Mouse (Mus musculus): ENCODE measurements around the gene Iscu.

Gene Iscu

DNA sequence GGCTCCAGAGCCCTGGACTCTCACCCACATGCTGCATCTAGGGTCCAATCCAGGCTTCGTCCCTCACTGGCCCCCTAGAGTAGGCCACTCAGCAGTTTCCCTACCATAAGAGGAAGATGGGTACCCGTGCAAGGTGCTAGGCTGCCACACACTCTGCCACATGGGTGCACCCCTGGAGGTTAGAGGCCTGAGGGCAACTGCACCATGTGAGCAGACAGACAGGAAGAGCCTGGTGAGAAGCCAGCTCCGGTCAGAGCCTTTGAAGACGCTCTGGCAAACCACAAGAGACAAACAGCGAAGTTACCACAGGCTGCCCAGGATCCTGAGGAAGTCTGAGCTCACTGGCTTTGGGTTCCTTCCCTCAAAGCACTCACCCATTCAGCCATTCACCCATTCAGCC, 14.4 kb downstream of the Iscu start:
- no peak for DNase-seq (ENCODE audit: low read depth, low spot score)

- DNase-seq (ENCODE audit: low read depth, low spot score), result no peak
These were observed 16.1 kb downstream of the Iscu start for GRCm38 (mm10) chr5:113788645-113789044.

DNA sequence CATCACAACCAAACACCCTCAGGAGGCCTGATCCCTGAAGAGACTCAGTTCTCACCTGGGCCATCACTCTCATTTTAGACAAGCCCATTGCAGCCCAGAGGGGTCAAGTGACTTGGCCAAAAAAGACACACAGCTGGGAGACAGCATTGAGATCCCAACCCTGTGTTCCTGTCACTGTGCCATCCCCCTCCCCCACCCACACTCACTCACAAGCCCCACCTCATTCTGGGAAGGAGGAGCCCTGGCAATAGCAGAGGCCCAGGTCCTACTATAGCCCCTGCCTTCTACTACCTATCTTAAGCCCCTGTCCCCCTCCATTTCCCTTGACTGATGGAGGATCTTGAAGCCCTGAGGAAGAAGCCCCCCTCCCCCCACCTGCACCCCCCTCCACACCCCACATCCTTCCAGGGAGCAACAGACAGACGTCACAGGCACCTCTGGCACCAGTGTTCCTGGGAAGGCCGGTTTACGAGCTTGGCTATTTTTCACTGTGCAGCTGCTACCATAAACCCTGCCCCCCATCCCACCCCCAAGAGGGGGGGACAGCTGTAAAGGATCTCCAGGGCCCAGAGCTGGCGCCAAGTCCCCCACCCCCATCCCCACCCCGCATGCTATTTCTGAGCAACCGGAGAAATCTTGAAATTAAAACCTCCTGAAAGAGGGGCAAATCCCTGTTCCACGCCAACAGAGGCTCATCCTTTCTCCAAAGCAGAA, 16.7 kb downstream of the Iscu start:
- DNase-seq (ENCODE audit: low read depth, low spot score), result no peak

GRCm38 (mm10) chr5:113790453-113791196, 18.1 kb downstream of the Iscu start:
- no peak for DNase-seq (ENCODE audit: low read depth, low spot score)

DNA sequence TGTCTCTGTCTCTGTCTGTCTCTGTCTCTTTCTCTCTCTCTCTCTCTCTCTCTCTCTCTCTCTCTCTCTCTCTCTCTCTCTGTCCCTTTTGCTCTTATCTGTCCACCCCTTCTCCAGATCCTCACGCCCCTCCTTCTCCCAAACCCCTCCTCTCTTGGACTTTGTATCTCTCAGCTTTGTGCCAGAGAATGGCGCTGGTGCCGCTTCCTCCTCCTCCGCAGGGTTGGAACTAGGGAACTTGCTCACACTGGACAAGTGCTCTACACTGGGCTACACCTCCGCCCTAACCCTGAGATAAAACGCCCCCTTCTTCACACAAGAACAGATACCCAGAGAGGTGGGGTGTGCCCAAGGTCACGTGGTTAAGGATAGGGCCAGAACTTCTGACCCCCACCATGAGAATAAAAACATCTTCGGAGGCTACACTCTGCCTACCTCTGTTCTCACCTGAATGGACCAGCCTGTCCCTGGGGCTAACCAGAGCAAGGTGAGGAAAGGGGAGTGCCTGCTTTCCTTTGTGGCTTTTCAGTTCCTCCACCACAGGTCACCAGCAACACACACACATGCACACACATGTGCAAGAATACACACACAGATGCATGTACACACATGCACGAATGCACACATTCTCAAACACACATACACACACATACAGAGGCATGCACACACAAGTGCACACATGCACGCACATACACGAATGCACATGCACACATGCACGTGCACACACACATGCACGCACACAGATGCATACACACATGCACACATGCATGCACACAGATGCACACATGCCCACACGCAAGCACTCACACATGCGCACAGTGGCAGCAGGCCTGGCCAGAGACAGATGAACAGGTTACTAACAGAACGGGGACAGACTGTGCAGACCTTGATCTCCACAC, 18.9 kb downstream of the Iscu start:
- no peak for DNase-seq (ENCODE audit: low read depth, low spot score)

DNA sequence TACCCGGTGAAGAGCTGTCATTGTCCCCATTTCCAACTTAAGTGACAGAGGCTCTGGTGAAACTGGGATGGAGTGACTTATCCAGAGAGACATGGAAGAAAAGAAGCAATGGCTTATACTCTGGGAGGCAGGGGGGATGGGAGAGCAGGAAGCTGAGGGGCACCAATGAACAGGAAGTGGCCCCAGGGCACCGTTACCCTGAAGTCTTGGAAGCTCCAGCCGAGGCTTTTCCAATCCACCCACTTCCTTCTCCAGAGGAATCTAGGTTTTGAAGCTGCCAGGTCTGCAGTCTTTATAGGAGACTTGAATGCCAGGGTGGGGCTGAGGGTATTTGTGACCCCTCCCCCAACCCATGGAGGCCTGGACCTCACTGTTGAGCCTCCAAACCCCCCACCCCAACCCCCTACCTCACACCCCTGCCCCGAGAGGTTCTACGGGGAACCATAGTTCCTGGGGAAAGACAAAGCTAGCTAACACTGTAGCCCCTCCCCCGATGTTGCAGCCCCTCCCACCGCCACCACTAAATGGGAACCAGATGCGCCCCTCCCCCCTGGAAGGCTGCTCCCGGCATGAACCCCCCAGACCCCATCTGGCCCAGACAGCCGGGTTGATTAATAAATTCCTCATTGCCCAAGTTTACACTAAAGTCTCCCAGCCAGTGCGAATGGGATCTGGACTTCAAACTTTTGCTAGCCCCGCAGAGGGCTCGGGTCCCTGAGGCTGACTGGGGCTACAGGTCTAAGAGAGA, 24.0 kb downstream of the Iscu start:
- peak; percentile 41 for DNase-seq (ENCODE audit: low read depth, low spot score)

GRCm38 (mm10) chr5:113797149-113797882, 24.8 kb downstream of the Iscu start:
- DNase-seq (ENCODE audit: low read depth, low spot score), result no peak

GRCm38 (mm10) chr5:113798525-113798924, 26.0 kb downstream of the Iscu start:
- no peak for DNase-seq (ENCODE audit: low read depth, low spot score)

DNA sequence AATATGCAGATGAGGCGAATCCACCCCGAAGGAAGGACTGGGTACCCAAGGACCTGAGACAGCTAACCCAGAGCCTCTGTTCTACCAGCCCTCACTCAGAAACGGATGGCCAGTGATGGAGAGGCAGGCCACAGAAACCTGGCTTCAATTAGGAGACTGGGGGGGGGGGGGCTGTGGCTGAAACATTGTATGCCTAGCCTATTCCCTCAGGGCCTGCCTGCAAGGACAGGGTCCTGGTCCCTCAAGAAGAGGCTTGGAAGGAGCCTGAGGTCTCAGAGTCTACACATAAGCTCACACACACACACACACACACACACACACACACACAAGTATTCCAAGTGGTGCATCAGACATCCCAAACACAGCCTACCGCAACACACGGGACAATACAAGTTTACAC, 27.1 kb downstream of the Iscu start:
- DNase-seq (ENCODE audit: low read depth, low spot score), result no peak

DNA sequence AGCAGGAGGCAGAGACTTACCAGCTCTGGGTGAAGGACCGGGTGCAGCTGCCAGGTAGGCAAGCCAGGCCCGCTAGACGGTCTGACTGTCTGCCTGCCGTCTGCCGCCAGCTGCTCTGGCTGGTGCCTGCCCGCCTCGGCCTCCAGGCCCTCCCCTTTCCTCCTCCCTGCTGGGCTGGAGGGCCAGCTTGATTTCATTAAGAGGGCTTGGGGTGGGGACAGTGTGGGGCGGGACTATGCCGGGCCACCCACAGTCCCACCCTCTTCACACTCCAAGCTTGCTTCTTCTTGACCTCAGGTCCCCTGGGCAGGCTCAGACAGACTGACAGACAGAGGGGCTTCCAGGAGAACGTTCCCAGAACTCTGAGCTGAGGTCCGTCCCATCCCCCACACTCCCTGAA, 27.7 kb downstream of the Iscu start, which contains the start of gene Tmem119:
Gene Tmem119 (minus strand): TSS at position 237 of the 400 bp plus-strand sequence.
- DNase-seq (ENCODE audit: low read depth, low spot score), result peak; percentile 61

- no peak for DNase-seq (ENCODE audit: low read depth, low spot score)
These were observed 31.9 kb downstream of the Iscu start for GRCm38 (mm10) chr5:113804395-113804966.

DNA sequence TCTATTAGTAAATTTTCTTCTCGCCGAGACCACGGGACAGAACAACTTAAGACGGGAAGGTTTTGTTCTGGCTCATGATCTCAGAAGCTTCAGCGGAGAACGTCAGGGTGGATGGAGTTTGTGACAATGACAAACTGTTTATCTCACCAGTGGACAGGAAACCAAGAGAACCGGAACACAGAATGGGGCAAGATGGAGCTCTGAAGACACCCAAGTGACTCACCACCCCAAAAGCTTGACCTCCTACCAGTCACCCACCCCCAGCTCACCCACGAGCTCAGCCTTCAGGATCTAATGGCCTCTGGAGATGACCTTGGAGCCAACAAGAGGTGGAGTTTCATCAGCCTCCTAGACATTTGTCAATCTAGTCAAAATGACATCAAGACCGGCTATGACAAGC, 32.8 kb downstream of the Iscu start:
- DNase-seq (ENCODE audit: low read depth, low spot score), result no peak

DNA sequence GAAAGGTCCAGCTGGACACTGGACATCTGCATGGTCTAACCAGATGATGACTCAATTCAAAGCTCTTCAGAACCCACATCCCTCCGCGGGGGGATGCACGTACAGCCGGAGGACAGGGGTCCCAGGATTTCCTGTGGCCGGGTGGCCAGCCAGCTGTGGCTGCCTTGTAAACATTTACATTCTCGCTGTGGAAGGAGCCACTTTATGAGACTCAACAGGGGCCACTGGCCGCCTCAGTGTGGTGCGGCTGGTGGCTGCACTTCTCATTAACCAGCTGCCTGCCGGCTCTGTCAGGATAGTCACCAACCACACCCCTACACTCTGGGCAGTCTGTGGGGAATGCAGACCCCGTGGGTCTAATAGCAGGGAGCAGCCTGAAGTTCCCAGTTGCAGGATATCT, 33.9 kb downstream of the Iscu start:
- DNase-seq (ENCODE audit: low read depth, low spot score), result no peak

DNA sequence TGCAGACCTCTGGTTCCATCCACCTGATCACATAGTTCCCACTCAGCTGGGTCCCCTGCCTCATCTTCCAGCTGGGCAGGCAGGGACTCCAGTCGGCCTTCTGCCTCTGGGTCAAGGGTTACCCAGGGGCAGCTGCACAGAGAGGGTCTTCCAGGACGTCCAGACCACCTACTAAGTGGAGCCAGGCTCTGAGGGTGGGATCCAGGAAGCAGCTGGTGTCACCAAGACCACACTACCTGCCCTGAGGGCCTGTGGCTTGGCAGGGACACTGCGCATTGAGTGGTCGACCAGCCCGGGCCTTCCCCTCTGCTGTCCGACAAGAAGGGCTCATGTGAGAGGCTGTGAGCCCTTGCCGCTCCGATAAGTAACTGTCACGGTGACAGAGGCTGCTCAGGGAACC, 35.2 kb downstream of the Iscu start:
- DNase-seq (ENCODE audit: low read depth, low spot score), result no peak

DNA sequence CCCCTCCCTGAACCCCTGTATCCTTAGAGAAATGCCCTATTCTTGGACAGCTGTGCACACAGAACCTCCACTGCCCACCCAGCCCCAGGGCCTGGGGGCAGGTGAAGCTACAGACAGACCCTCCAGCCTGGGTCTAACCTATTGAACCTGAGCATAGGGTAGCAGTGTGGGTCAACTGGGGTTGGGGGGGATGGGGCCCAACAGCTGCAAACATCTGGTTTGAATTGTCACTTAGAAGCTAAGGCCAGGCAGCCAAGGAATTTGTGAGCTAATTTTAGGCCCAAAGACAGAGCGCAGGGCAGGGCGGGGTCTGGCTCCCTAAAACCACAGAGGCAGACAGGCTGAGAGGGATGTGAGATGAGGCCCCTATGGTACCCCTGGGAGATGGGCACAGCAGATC, 35.6 kb downstream of the Iscu start:
- DNase-seq (ENCODE audit: low read depth, low spot score), result no peak

GRCm38 (mm10) chr5:113810111-113810510, 37.6 kb downstream of the Iscu start:
- DNase-seq (ENCODE audit: low read depth, low spot score), result no peak

- peak; percentile 43 for DNase-seq (ENCODE audit: low read depth, low spot score)
These were observed 39.4 kb downstream of the Iscu start for GRCm38 (mm10) chr5:113811824-113812420.

DNA sequence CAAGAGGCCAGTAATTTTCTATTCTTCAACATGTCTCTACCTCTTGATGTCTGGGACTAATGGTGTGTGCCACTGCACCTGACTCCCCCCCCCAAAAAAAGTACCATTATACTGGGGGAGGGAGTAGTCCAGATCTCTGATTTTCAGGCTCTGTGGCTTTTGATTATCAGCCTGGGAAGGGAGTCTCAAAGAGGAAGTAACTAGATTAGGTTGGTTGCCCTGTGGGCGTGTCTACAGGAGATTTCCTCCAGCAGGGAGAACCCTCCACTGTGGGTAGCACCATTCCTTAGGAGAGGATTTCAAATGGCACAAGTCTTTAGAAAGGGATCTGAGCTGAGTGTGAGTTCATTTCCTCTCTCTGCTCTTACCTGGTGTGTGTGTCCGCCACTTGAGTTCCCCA, 40.1 kb downstream of the Iscu start:
- DNase-seq (ENCODE audit: low read depth, low spot score), result no peak

GRCm38 (mm10) chr5:113813608-113814007, 41.1 kb downstream of the Iscu start:
- DNase-seq (ENCODE audit: low read depth, low spot score), result peak; percentile 85

Measured in R1 (cell line).